Mouse (Mus musculus) retina, adult 2 months (tissue): ENCODE results near the gene Pear1.

Experiments
- DNase-seq: peaks from one replicate; pipeline ENCODE4 v3.0.0-alpha.2; 2012; ENCODE audit warnings: low read depth, low spot score

Pear1 gene

DNA sequence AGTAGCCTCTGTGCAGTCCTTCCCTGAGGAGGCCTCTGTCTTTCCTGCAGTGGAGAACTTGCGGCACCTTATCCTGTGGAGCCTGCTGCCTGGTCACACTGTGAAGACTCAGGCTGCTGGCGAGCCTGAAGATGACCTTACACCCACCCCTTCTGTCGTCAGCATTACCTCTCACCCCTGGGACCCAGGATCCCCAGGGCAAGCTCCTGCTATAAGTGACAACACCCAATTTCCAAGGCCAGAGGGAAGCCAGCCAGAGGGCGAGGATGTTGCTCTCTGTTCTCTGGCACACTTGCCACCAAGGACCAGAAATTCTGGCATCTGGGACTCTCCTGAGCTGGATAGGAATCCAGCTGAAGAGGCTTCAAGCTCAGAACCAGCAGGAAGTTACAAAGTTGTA, 91.0 kb downstream of the Pear1 start:
- no peak for DNase-seq

DNA sequence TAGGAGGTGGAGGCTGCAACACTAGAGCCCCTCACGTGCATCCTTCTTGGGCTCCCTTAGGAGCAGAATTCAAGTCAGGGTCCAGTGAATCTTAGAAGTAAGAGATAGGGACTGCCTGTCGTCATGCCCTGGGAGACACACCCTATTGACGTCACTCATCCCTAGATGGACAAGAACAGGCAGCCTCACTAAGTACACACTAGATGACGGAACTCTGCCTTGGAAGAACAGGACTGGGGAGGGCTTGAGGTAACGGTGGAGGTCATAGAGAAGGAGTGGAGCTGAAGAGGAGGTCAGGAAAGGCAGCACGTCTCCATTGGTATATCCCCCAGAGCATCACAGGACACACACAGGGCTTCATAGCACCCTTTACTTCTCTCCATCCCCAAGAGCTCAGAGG, 95.4 kb downstream of the Pear1 start:
- no peak for DNase-seq

DNA sequence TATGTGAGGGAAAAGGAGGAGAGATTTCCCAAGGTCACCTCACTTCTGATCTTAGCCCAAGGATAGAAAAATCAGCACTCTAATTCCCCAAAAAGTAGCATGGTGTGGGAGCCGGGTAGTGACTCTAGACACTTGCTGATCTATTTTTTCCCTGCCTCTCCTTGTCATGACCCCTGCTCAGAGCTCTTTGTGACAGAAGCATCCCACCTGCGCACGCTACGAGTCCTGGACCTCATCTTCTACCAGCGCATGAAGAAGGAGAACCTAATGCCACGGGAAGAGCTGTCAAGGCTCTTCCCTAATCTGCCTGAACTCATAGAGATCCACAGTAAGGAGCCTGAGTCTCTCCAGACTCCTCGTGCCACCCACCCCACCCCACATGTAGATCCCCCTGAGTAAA, 97.9 kb downstream of the Pear1 start:
- no peak for DNase-seq

DNA sequence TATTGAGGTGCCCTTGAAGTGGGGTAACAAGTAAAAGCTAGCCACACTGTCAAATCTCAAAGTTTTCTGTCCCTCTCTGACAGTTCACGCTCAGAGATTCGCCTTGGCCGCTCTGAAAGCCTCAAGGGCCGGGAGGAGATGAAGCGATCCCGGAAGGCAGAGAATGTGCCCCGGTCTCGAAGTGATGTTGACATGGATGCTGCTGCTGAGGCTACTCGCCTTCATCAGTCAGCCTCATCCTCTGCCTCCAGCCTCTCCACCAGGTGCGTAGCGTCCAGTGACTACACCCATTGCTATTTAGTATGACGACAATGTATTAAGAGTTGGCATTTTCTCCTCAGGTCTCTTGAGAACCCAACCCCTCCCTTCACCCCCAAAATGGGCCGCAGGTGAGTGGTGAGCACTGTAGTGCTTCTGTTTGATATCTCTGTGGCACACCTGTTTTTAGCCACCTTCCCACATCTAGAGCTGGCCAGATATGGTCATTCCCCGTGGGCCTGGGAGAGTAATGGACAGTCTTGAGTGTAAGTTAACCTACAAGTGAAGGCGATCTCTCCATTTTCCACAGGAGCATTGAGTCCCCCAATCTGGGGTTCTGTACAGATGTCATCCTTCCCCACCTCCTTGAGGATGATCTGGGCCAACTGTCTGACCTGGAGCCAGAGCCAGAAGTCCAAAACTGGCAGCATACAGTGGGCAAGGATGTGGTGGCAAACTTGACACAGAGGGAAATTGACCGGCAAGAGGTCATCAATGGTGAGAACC, 98.5 kb downstream of the Pear1 start:
- no peak for DNase-seq

DNA sequence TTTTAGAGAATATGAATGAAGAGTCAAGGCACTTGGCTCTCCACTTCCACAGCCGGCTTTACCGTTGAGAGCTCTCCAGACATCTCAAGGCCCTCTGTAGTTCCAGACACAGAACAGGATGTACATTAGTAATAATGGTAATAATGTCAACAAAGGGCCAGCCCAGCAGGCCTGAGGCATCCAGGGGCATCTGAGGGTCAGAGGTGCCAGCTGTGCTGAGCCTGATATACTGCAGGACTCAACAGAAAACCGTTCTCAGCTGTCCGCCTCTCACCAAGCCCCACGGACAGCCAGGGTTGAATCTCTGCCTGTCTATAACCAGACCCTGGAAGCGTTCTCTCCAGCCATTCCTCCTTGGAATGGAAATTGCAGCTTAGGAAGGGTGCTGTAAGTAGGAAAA, 99.5 kb downstream of the Pear1 start:
- DNase-seq, result no peak

DNA sequence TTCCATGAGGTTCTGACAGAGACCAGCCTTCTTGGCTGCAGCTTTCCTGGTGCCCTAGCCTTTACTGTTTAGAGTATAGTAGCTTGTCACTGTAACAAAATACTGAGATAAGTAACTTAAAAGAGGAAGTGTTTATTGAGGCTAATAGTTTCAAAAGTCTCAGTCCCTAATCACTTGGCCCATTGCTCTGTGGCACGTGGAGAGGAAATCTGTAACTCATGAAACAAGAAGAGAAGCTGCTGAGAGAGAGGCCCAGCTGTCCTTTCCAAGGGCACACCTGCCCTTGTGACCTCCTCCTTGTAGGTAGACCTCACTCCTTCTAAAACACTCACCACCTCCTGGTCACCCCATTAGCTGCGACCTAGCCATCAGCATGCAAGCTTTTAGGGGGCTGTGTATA, 105.6 kb downstream of the Pear1 start:
- DNase-seq, result no peak
